Mouse (Mus musculus) liver, embryonic 14 days (tissue): ENCODE data around the gene Trpm5. TPM values are rescaled to one million over a fixed set of nuclear protein-coding genes. Genes with fewer than 3 reads are reported as not detected.

Source experiments
- polyA plus RNA-seq: library from polyadenylated mRNA; depleted of rRNA; stranded (reverse); fragments of >200 nt; gene quantifications from 2 replicates; pipeline ENCODE4 v1.2.3, GENCODE M21; 2012; rRNA removed

The Trpm5 gene
- 0.46 and 0.86 TPM in 2 replicates for polyA plus RNA-seq

GRCm38 (mm10) chr7:143094592-143095553 is at the start of gene Trpm5:
Gene Trpm5, minus strand, starts transcription at chr7:143094642.

GRCm38 (mm10) chr7:143106062-143106461 is 11.6 kb upstream of the Trpm5 start, which contains the start of gene Kcnq1:
Gene Kcnq1, plus strand, starts transcription at chr7:143106362.

GRCm38 (mm10) chr7:143068882-143069591 is 25.4 kb downstream of the Trpm5 start, which contains the start of gene Tssc4:
Gene Tssc4, plus strand, starts transcription at chr7:143069249.

GRCm38 (mm10) chr7:143052626-143053007 is 41.8 kb downstream of the Trpm5 start, which contains the start of gene Cd81:
Gene Cd81, plus strand, starts transcription at chr7:143052739.

Other genes starting within 250 kb of the Trpm5 start
- 0.05 TPM in 1 of 2 replicates, not detected in the other for gene Th, start 163.5 kb downstream of the Trpm5 start, polyA plus RNA-seq
- gene Ascl2, start 125.4 kb downstream of the Trpm5 start, polyA plus RNA-seq: 0.27 and 0.31 TPM in 2 replicates
- 40.9 and 50.3 TPM in 2 replicates for gene Tspan32, start 89.6 kb downstream of the Trpm5 start, polyA plus RNA-seq
- 49.0 and 54.4 TPM in 2 replicates for gene Cd81, start 41.9 kb downstream of the Trpm5 start, polyA plus RNA-seq
- 35.9 and 38.4 TPM in 2 replicates for gene Tssc4, start 25.4 kb downstream of the Trpm5 start, polyA plus RNA-seq
- gene Kcnq1, start 11.7 kb upstream of the Trpm5 start, polyA plus RNA-seq: 0.14 and 0.15 TPM in 2 replicates